In the genomic region with DNA sequence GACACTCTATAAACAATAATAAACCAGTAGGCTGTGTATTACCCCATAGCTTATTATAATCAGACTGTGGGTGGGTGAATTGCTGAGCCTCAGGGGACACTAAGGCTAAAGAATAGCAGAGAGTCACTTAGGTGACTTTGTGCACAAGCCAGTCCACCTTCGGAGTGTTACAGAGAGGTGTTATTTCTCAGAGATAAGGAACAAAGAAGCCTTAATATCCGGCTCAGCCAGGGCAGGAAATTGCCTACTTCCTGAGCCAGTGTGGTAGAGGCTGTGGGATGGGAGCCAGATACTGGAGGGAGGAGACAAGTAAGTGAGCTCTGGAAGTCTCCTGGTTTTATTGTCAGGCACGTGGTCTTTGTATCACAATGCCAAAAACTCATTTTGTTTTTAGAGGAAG, we compare ENCODE assay signal across 11 mouse cellular contexts. TPM values are rescaled to one million over a fixed set of nuclear protein-coding genes. Genes with fewer than 3 reads are reported as not detected.
DNase-seq lines count a peak whose midpoint lies in the region; ATAC-seq and TF ChIP-seq lines count a peak whose summit lies in the region.
"Had no signal": no experiment of that assay in that cellular context is flagged by ENCODE, and none has a peak within 500 bp of the region (broad histone marks: within the 10 kb centered on the region; RNA-seq: fewer than 3 reads in every experiment).

No protein-coding gene starts in this region.

- intact Hi-C loops in heart, postnatal 25 days (cut with DNase I), result no loop called here
- intact Hi-C loops in left cerebral cortex, postnatal 14 days (cut with DNase I), result no loop called here

- H3K4me1 ChIP-seq in embryonic facial prominence, embryonic 10.5 days, result peaks cover 20% of the 10 kb centered on the region
- no peaks in the 10 kb centered on the region; the same call in 1 of the 2 replicates for H3K4me1 ChIP-seq in lung, postnatal 0 days (ENCODE audit: insufficient read depth, low read depth, low read length)
- H3K4me1 ChIP-seq in forebrain, postnatal 0 days (ENCODE audit: insufficient read depth), result no peaks in the 10 kb centered on the region
- H3K4me1 ChIP-seq: liver, embryonic 13.5 days had no signal

- DNase-seq in heart, adult 11 months, result peak; percentile 91
- no peak for DNase-seq in heart, postnatal 25 days (ENCODE audit: low spot score)
- DNase-seq in embryonic facial prominence, embryonic 10.5 days (ENCODE audit: low spot score), result peak; percentile 50
- peak; percentile 4 for DNase-seq in kidney, adult 18-20 months
- peak; percentile 34 for DNase-seq in lung, postnatal 0 days (ENCODE audit: low spot score)
- DNase-seq in forebrain, postnatal 0 days, result no peak
- no peak for DNase-seq in spleen, postnatal 36 days (ENCODE audit: low spot score in 2 of 2)
- DNase-seq in left cerebral cortex, postnatal 14 days (ENCODE audit: low spot score in 2 of 2), result no peak
- DNase-seq: liver, embryonic 13.5 days; thymus, postnatal 14 days had no signal

- TF ChIP-seq CTCF in lung, postnatal 0 days (IDR thresholded peaks at IDR 0.05), result no peak
- TF ChIP-seq CTCF in forebrain, postnatal 0 days (IDR thresholded peaks at IDR 0.05; ENCODE audit: low read depth), result no peak

- no peaks in the 10 kb centered on the region for H3K9me3 ChIP-seq in embryonic facial prominence, embryonic 10.5 days
- H3K9me3 ChIP-seq in lung, postnatal 0 days (ENCODE audit: low read length), result no peaks in the 10 kb centered on the region
- no peaks in the 10 kb centered on the region for H3K9me3 ChIP-seq in forebrain, postnatal 0 days (ENCODE audit: low read length)
- H3K9me3 ChIP-seq: liver, embryonic 13.5 days had no signal

- TF ChIP-seq EP300 in lung, postnatal 0 days (IDR thresholded peaks at IDR 0.05), result peak; percentile 74

- H3K4me3 ChIP-seq in embryonic facial prominence, embryonic 10.5 days, result no peak overlapping the region
- H3K4me3 ChIP-seq in lung, postnatal 0 days (ENCODE audit: low read depth, low read length), result no peak overlapping the region
- no peak overlapping the region for H3K4me3 ChIP-seq in forebrain, postnatal 0 days (ENCODE audit: low read depth, low read length)
- H3K4me3 ChIP-seq: heart, adult 2 months; liver, embryonic 13.5 days had no signal

- peak overlapping the region; percentile 65; the same call in 1 of the 2 replicates for H3K27ac ChIP-seq in embryonic facial prominence, embryonic 10.5 days (replicated peaks)
- H3K27ac ChIP-seq in lung, postnatal 0 days (ENCODE audit: low read length), result no peak overlapping the region
- H3K27ac ChIP-seq in forebrain, postnatal 0 days (ENCODE audit: low read depth, low read length), result no peak overlapping the region
- H3K27ac ChIP-seq: heart, adult 2 months; liver, embryonic 13.5 days had no signal

- no peak overlapping the region for H3K9ac ChIP-seq in lung, postnatal 0 days (replicated peaks; ENCODE audit: low read depth)
- H3K9ac ChIP-seq in forebrain, postnatal 0 days, result no peak overlapping the region
- H3K9ac ChIP-seq: liver, embryonic 13.5 days had no signal

- peak; percentile 80 for ATAC-seq in lung, postnatal 0 days
- no peak for ATAC-seq in forebrain, postnatal 0 days

- no peak overlapping the region for H3K4me2 ChIP-seq in lung, postnatal 0 days (replicated peaks; ENCODE audit: low read depth, low read length)
- H3K4me2 ChIP-seq in forebrain, postnatal 0 days (ENCODE audit: low read depth), result no peak overlapping the region
- H3K4me2 ChIP-seq: liver, embryonic 13.5 days had no signal

- WGBS in embryonic facial prominence, embryonic 10.5 days, result 20% methylated on average over 3 of the region's 3 CpGs
- 8% methylated on average over 3 of the region's 3 CpGs for WGBS in lung, postnatal 0 days
- 45% methylated on average over 3 of the region's 3 CpGs for whole genome bisulfite sequencing in forebrain, postnatal 0 days

- no peaks in the 10 kb centered on the region for H3K27me3 ChIP-seq in embryonic facial prominence, embryonic 10.5 days (replicated peaks; ENCODE audit: low read depth, poor library complexity, severe bottlenecking)
- no peaks in the 10 kb centered on the region for H3K27me3 ChIP-seq in lung, postnatal 0 days (replicated peaks; ENCODE audit: insufficient read depth, low read length)
- no peaks in the 10 kb centered on the region for H3K27me3 ChIP-seq in forebrain, postnatal 0 days (ENCODE audit: insufficient read depth, low read length)
- H3K27me3 ChIP-seq: liver, embryonic 13.5 days had no signal

- no peaks in the 10 kb centered on the region for H3K36me3 ChIP-seq in embryonic facial prominence, embryonic 10.5 days (replicated peaks)
- H3K36me3 ChIP-seq in lung, postnatal 0 days (ENCODE audit: insufficient read depth, low read length), result no peaks in the 10 kb centered on the region
- H3K36me3 ChIP-seq in forebrain, postnatal 0 days (ENCODE audit: insufficient read depth), result no peaks in the 10 kb centered on the region
- H3K36me3 ChIP-seq: liver, embryonic 13.5 days had no signal

RNA-seq across cellular contexts. Expression of a gene that starts 40.4 kb away (rescaled TPM):
- 1 to 10 TPM; 2.6 to 3.2 TPM for total RNA-seq in heart, postnatal 25 days (2021)
- 28.5 and 29.1 TPM in 2 replicates for polyA plus RNA-seq in embryonic facial prominence, embryonic 10.5 days (2016; fragmentation: Nextera tagmentation; extraction: Ambion mirVana)
- polyA plus RNA-seq in lung, postnatal 0 days (2015; fragmentation: Nextera tagmentation; extraction: Ambion mirVana), result 9.6 and 11.1 TPM in 2 replicates
- 16.6 and 18.6 TPM in 2 replicates for total RNA-seq in forebrain, postnatal 0 days (2014; rRNA removed)
- polyA plus RNA-seq in forebrain, postnatal 0 days (2015; fragmentation: Nextera tagmentation; extraction: Ambion mirVana), result 15.8 and 15.9 TPM in 2 replicates
- total RNA-seq in left cerebral cortex, postnatal 14 days (2021), result 10 to 100 TPM in 1 of 2 experiments, 1 to 10 TPM in 1; 9.6 to 10.3 TPM

Comparison
In these comparisons a context has a peak if more than half of its experiments do, and no peak if none do; other contexts are left out.
1. DNase-seq: peak in heart, adult 11 months (single experiment), embryonic facial prominence, embryonic 10.5 days (single experiment), kidney, adult 18-20 months (single experiment) and lung, postnatal 0 days (single experiment); none in heart, postnatal 25 days (single experiment), forebrain, postnatal 0 days (single experiment), spleen, postnatal 36 days (0 of 2) and left cerebral cortex, postnatal 14 days (0 of 2).